Mouse (Mus musculus) G1E (cell line): Measurements from ENCODE around the gene Magi2. TPM values are rescaled to one million over a fixed set of nuclear protein-coding genes. Genes with fewer than 3 reads are reported as not detected.
A peak's percentile ranks its signal among the peaks of the same experiment; 100 is the strongest.

ENCODE experiments used
- ATAC-seq: 2 replicates; pipeline ENCODE4 v1.8.0; 2016; ENCODE audit warnings: mild to moderate bottlenecking; ENCODE audit not compliant: insufficient number of reproducible peaks, poor library complexity, low FRiP score, severe bottlenecking; ENCODE audit errors: extremely low read depth
- DNase-seq: peaks from one replicate; pipeline ENCODE4 v3.0.0; 2012; ENCODE audit warnings: low spot score
- H3K27me3 ChIP-seq: 2 replicates; pipeline ENCODE4 v1.6.1; 2012; ENCODE audit warnings: mild to moderate bottlenecking, low read length, inconsistent platforms; ENCODE audit not compliant: insufficient read depth
- H3K36me3 ChIP-seq: replicated peaks from 2 replicates; pipeline ENCODE3; 2012; ENCODE audit warnings: mild to moderate bottlenecking, inconsistent platforms
- H3K4me1 ChIP-seq: 2 replicates; pipeline ENCODE4 v1.6.1; 2012; ENCODE audit warnings: low read depth, low read length, inconsistent platforms, mixed read lengths; ENCODE audit not compliant: insufficient read depth
- H3K4me3 ChIP-seq: 2 replicates; pipeline ENCODE4 v1.5.1; 2012; ENCODE audit warnings: low read depth, mild to moderate bottlenecking, inconsistent platforms, low read length, moderate library complexity, mixed read lengths
- H3K9me3 ChIP-seq: replicated peaks from 2 replicates; pipeline ENCODE4 v1.6.1; 2012; ENCODE audit warnings: inconsistent platforms
- CTCF ChIP-seq: IDR thresholded peaks from 2 replicates; pipeline ENCODE4 v1.5.1; 2012; ENCODE audit warnings: low read depth, low read length, inconsistent platforms, mixed read lengths
- GATA1 ChIP-seq: IDR thresholded peaks from 2 replicates; pipeline ENCODE4 v1.6.1; 2012; ENCODE audit warnings: borderline replicate concordance, low read length, inconsistent platforms, mixed read lengths
- GATA2 ChIP-seq: IDR thresholded peaks from 2 replicates; pipeline ENCODE4 v1.6.1; 2012; ENCODE audit warnings: low read depth, low read length, inconsistent platforms, borderline replicate concordance
- POLR2AphosphoS5 ChIP-seq: IDR thresholded peaks from 2 replicates; pipeline ENCODE4 v1.6.1; 2012; ENCODE audit warnings: low read depth, low read length, inconsistent platforms; ENCODE audit not compliant: insufficient replicate concordance
- TAL1 ChIP-seq: conservative IDR thresholded peaks from 2 replicates; pipeline ENCODE4 v1.6.1; 2012; ENCODE audit warnings: low read depth, low read length, inconsistent platforms, mixed read lengths
- polyA plus RNA-seq: library from polyadenylated mRNA; stranded (reverse); fragments of >175 nt; gene quantifications from 2 replicates; pipeline ENCODE4 v1.2.3, GENCODE M21; 2012
- total RNA-seq, 2 experiments: library from RNA; stranded (forward) in 1 of 2; stranded (reverse) in 1 of 2; fragments of 200-1000 nt in 1 of 2; fragments of >200 nt in 1 of 2; fragmentation: Nextera tagmentation in 1 of 2; gene quantifications; 2 replicates each; pipeline ENCODE4 v1.2.3; 2014 to 2017

The Magi2 gene
- total and polyA plus RNA-seq, 3 experiments: 0.69 to 1.3 (median 1.1) TPM

GRCm38 (mm10) chr5:19829341-19829740 is 602.5 kb downstream of the Magi2 start:
- no peaks in the 10 kb centered on the region for H3K4me1 ChIP-seq
- H3K27me3 ChIP-seq: 0 out of 2 replicates have a peak, but pooled peaks cover 3% of the 10 kb centered on the region
- no peaks in the 10 kb centered on the region for H3K9me3 ChIP-seq
- ATAC-seq (no peak), DNase-seq (no peak)
- H3K36me3 ChIP-seq: no peaks in the 10 kb centered on the region
- no peak for TF ChIP-seq GATA1
- no peak for TF ChIP-seq CTCF
- no peak for TF ChIP-seq POLR2AphosphoS5
- no peak for TF ChIP-seq TAL1
- TF ChIP-seq GATA2: no peak
- H3K4me3 ChIP-seq: no peak overlapping the region

- no peaks in the 10 kb centered on the region for H3K4me1 ChIP-seq
- no peak for TF ChIP-seq GATA1
- no peak for TF ChIP-seq CTCF
- no peak for TF ChIP-seq POLR2AphosphoS5
- TF ChIP-seq GATA2: no peak
- TF ChIP-seq TAL1: no peak
- ATAC-seq (no peak), DNase-seq (no peak)
- H3K9me3 ChIP-seq: no peaks in the 10 kb centered on the region
- H3K36me3 ChIP-seq: no peaks in the 10 kb centered on the region
- no peak overlapping the region for H3K4me3 ChIP-seq
- peaks cover 2% of the 10 kb centered on the region; the same call in 1 of the 2 replicates for H3K27me3 ChIP-seq
Observed at GRCm38 (mm10) chr5:19862854-19863253, 636.0 kb downstream of the Magi2 start.

- no peak overlapping the region for H3K4me3 ChIP-seq
- H3K9me3 ChIP-seq: no peaks in the 10 kb centered on the region
- ATAC-seq (no peak), DNase-seq (no peak)
- no peak for TF ChIP-seq POLR2AphosphoS5
- no peaks in the 10 kb centered on the region for H3K36me3 ChIP-seq
- no peaks in the 10 kb centered on the region for H3K27me3 ChIP-seq
- H3K4me1 ChIP-seq: no peaks in the 10 kb centered on the region
Observed at GRCm38 (mm10) chr5:19870406-19870805, 643.6 kb downstream of the Magi2 start.

GRCm38 (mm10) chr5:19891693-19892092 is 664.9 kb downstream of the Magi2 start:
- Histone ChIP-seq H3K4me1 (no peaks in the 10 kb centered on the region), H3K4me3 (no peak overlapping the region), H3K36me3 (no peaks in the 10 kb centered on the region), H3K9me3 (no peaks in the 10 kb centered on the region), H3K27me3 (no peaks in the 10 kb centered on the region)
- TF ChIP-seq CTCF: no peak
- no peak for TF ChIP-seq POLR2AphosphoS5
- no peak for TF ChIP-seq GATA1
- TF ChIP-seq TAL1: no peak
- no peak for TF ChIP-seq GATA2
- DNase-seq (no peak), ATAC-seq (peak; percentile 28; the same call in 1 of the 2 replicates)

- ATAC-seq: no peak
- TF ChIP-seq GATA1: no peak
- no peak for TF ChIP-seq GATA2
- no peak for TF ChIP-seq CTCF
- TF ChIP-seq TAL1: no peak
- Histone ChIP-seq H3K4me1 (no peaks in the 10 kb centered on the region), H3K27me3 (no peaks in the 10 kb centered on the region), H3K36me3 (no peaks in the 10 kb centered on the region), H3K9me3 (no peaks in the 10 kb centered on the region), H3K4me3 (no peak overlapping the region)
- DNase-seq: no peak
Observed at GRCm38 (mm10) chr5:19895893-19896292, 669.1 kb downstream of the Magi2 start.

- DNase-seq: no peak
- Histone ChIP-seq H3K27me3 (0 out of 2 replicates have a peak, but pooled peaks cover 5% of the 10 kb centered on the region), H3K9me3 (no peaks in the 10 kb centered on the region), H3K4me1 (no peaks in the 10 kb centered on the region), H3K36me3 (no peaks in the 10 kb centered on the region), H3K4me3 (no peak overlapping the region)
- ATAC-seq: no peak
- TF ChIP-seq TAL1 (no peak), GATA1 (no peak), CTCF (no peak), POLR2AphosphoS5 (no peak), GATA2 (no peak)
Observed at GRCm38 (mm10) chr5:19901625-19902024, 674.8 kb downstream of the Magi2 start.

GRCm38 (mm10) chr5:19906636-19907035 is 679.8 kb downstream of the Magi2 start:
- H3K9me3 ChIP-seq: no peaks in the 10 kb centered on the region
- no peaks in the 10 kb centered on the region for H3K36me3 ChIP-seq
- no peak overlapping the region for H3K4me3 ChIP-seq
- no peaks in the 10 kb centered on the region for H3K4me1 ChIP-seq
- DNase-seq: no peak
- ATAC-seq: no peak
- TF ChIP-seq TAL1 (no peak), CTCF (no peak), GATA1 (no peak), GATA2 (no peak), POLR2AphosphoS5 (no peak)
- 0 out of 2 replicates have a peak, but pooled peaks cover 5% of the 10 kb centered on the region for H3K27me3 ChIP-seq
